Mouse (Mus musculus) fat pad, adult 2 months (tissue): ENCODE measurements at regions not wholly inside any gene's neighbourhood (a gene's known extent, or its start where the extent isn't known, plus 50 kb on each side); places are given as distances from the start of the nearest gene placed in this dataset.
A peak's percentile ranks its signal among the peaks of the same experiment; 100 is the strongest.

Experiments used
- DNase-seq: peaks from one replicate; pipeline ENCODE4 v3.0.0-alpha.2; 2011; ENCODE audit warnings: low read depth, low spot score; ENCODE audit errors: extremely low read depth

DNA sequence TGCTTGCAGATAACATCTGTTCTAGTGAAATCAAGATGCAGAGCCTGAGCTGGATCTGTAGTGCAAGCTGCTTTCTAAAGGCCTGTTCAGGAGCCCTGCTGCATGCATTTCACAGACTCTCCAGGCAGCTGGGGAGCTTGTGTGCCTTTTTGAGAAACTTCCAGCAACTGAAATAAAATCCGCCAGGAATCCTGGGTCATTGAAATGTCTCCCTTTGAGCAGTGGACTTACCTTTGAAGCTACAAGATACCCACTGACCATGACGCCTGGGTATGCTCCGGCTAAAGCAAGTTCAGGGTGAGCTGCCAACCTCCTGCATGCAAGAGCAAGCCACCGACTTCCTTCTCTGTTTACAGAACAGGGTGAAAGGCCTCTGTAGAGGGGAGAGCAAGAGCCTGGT is 278.7 kb downstream of the Cenpw start:
- no peak for DNase-seq

DNA sequence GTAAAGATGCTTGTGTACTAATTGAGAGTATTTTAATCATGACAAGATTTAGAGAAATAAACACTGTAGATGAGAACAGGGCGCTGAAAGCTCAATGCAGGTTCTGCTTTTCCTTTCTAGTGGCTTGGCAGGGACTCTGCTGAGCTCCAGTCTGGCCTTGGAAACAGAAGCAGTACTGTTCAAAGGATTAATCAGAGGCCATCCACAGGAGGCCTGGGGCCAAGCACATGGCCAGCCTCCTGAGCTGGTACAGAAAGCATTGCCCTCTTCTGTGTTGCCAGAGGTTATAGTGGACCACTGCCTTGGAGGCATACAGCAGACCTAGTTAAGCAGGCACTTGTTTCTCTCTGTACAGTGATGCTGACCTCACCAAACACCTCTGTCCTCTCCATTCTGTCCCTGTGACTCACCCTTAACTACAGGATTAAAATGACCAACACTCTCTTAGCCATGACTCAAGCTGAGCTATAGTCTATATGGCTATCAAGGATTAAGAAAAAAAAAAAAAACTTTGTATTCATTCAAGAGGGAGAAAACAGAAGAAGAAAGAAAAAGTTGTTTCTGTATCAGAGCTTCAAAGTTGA is 302.5 kb downstream of the Cenpw start:
- no peak for DNase-seq

DNA sequence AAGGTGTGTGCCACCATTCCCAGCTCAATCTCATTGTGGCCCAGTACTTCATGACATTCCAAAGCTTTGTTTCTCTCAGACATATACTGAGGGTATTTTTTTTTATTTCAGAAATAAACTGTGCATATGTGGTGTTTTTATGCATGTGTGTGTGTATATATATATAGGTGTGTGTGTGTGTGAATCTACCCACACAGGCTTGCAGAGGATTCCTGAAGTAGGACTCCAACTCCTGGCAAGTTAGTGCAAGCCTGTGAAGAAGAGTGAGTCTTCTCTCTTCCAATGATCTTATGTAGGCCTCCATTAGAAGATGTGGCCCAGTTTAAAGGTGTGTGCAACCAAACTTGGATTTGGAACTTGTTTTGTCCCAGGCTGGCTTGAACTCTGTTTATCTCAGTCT is 328.9 kb upstream of the Rspo3 start:
- no peak for DNase-seq

DNA sequence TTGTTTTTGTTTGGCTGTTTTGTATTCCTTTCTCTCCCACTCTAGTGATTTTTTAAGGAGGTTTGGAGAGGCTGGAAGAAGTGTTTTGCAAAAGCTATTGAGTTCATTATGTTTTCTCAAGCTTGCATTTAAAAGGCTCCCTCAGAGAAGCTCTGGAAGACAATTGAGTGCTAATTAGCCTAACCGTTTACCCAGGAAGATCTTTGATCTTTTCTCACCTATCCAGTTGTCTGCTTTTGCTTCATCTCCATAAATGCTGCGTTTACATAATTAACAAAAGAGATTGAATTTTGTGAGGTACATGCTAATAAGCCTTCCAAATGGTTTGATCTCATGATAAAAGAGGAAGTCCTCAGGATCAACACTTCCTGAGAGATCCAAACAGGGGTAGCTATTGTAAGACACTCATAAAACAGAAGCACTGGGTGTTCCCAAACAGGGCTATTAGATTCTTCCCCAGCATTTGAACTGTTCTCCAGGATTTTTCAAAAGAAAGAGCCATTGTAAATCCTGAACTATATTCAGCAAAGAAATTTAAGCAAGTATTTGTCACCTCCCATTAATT is 320.2 kb upstream of the Rspo3 start:
- no peak for DNase-seq

DNA sequence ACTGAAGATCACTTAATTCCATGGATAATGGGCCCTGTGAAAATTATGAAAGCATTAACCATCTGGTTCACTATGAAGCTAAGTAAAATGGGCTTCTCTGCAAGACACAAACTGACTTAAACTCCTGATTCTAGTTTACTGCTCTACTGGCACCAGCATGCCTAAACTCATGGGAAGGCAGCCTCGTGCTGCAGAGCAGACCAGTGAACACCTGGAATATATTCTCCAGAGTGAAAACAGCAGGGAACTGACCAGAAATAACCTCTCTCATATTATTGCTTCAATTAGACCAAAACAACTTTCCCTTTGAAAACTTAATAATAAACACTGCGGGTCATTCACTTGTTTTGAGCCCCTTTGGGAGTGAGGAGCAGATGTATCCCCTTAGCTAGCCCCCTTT is 316.8 kb upstream of the Rspo3 start:
- no peak for DNase-seq

DNA sequence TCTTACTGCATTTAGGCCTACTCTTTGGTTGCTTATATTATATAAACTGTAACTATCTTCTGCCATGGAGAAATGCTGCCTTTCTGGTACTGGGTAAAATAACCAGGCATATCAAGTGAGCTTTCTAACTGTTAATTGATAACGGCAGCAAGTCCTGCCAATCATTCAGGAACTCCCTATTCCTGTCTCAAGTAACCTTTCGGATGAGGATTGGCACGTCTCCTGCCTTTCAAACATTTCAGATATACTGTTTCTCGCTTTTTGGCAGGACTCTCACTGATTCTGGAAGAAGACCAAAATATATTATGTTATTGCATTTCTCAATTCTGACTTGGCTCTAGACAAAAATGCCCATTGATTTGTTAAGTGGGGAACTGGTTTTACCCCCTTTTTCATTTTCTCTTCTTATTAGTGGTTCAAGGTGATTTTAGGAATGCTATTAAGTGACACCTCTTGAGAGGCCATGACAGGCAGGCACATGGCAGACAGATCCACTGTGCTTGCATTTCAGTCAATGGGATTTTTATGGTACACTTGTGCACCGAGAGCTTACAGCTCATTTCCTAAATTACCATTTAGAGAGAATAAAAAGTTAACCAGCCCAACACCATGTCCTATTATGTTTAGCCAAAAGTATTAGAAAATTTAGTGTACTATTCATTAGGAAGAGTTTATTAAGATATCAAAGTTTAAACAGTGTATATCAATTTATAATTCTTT is 289.4 kb upstream of the Rspo3 start:
- peak; percentile 18 for DNase-seq

DNA sequence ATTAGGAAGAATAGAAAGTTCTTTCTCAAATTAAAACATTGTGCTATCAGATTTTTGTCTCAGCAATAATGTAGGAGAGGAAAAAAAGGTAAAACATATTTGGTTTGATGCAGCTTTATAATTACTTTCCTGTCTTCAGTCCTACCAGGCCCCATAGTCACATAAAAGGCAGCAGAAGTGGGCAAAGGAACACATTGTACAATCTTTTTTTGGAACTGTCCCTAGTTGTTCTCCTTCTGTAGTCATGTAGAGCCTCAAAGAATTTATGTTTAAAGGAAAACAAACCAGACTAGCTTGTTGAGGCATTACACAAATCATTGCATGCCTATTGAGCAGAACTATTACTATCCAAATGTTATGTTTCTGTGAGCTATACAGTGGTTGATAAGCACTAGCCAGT is 288.7 kb upstream of the Rspo3 start:
- DNase-seq, result no peak

DNA sequence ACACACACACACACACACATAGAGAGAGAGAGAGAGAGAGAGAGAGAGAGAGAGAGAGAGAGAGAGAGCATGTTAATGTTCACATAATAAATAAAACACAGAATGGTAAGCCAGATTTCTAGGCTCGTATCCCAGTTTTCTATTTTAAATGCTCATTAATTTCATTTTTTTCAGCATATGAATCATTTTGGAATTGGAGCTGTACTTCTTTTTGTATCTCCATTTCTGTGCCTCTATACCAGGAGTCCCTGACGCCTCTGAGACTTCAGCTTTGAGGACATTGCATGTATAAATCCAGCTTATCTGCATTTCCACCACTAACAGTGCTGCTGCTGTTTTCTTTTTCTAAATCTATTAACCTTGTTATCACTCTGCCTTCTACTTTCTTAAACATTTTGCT is 287.5 kb upstream of the Rspo3 start:
- DNase-seq, result no peak

DNA sequence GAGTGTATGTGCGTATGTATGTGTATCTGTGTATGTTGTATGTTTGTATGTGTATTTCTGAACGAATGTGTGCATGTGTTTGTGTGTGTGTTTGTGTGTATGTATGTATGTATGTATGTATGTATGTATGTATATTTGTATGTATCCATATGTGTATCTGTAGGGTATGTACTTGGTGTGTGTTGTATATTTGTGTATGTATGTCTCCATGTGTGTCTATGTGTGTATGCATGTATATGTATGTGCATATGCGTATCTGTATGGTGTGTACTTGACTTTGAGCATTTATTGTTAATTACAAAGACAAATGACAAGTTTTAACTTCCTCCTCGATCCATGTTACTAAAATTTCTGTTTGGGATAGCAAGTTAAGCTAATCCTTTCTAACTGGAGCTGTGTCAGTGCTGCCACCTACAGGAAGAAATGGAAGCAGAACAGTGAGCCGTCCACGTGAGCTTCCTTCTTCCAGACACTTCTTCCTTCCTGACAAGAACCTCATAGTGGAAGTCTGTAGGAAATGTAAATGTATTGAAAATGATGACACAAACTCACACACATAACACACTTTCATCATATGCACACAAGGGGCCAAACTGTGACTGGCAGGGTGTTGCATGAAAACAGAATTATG is 268.4 kb upstream of the Rspo3 start:
- no peak for DNase-seq

DNA sequence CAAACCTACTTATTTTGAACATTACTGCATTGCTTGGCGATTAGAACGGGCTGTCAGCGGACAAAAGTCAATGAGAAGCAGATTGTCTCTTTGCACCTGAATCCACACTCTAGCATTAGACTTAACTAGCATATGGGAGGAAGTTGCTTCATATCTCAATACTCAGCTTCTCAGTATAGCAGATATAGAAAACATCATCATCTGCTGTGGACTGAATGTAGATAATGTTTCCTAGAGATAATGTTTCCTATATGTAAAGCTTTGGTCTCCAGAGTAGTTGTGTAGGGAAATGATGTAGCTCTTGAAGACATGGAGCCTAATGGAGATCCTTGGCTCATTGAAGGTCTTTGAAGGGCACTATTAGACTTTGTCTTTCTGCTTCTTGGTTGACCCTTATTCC is 267.0 kb upstream of the Rspo3 start:
- DNase-seq, result no peak

DNA sequence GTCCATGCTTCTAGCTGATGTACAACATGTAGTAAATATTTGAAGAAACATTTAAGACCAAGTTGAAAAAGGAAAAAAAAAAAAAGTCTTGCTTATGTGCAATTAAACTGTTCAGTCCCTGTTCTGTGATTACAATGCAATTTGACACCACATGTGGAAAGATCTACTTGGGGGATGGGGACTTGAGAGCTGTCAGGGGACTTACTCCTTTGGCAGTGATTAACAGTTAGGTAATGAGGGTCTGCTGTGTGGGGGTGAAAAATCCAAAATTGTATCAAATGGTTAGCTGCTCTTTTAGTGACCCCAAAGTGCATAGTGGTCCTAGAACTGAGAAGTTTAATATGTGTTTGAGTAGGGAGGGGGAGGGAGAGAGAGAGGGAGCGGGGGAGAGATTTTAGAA is 259.0 kb upstream of the Rspo3 start:
- no peak for DNase-seq

DNA sequence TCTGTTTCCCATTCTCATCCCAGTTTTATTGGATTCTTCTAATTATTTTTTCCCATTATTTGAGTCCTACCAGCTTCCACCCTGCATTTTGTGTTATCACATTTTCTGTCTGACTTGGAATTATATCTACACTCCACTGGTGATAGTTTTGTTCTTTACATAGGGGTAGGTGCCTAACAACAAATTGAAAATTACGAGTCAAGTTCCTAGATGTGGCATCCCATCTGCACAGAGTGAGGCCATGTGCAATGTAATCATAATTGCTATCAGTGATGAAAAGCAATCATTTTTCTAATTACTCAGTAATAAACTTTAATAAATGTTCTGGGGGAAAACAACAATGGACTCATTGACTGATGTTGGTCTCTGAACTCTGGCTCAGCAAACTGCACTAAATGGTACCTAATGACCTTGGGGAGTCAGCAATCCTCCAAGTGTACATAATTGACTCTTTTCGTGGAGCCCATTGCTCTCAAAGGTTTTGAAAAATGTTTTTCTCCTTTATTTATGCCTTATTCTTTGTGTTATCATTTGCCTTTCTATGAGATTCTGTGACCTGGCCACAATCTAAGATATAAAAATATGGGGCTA is 250.6 kb upstream of the Rspo3 start:
- DNase-seq, result no peak

DNA sequence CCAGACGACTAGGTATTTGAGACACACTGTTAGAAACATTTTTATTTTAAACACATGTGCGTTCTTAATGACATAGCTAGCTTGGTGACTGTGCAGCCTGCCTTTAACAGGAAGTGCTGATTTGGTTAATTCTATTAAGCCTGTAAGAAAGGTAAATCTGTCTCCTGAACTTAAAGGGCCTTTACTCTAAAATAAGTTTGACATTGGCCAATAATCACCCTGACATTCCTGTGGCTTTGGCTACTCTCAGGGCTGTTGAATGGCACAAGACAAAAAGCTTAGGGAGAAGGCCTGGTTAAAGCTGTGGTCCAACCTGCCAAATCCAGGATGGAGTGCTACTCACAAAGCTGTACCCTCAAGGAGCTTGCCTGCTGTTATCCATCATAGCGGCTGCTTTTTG is 201.0 kb upstream of the Rspo3 start:
- DNase-seq, result no peak

DNA sequence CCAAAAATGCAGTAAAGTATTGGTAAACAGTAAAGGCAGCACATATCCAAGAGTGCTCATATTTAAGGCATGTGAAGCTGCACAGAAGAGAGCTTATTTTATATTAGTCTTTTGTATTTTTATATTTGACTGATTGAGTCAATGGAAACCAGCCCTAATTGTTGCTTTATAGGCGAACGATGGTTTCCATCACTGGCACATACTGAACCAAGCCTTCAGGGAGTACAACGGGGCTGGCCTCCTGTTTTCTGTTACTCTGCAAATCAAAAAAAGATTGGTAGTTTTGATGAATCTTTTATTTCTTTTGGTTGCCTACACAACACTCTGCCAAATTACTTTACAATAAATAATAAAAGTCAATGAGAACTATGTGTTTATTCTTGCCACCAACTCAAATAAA is 189.7 kb upstream of the Rspo3 start:
- no peak for DNase-seq

DNA sequence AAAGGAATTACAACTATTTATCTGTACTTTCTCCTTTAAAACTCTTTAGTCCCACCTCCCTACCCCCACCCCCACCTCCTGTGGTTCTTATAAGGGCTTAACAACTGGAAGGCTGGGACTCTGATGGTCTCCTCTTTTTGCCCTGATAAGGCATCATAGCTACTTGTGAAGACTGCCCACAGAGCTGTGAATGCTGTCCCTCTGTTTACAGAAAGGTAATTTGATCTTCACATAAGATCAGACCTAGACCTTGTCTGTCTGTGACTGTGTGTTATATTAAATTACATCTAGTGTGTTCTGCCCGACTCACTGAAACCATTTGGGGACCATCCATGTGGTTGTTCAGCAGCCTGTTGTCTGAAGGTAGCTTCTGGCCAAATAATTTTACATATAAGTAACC is 175.3 kb upstream of the Rspo3 start:
- DNase-seq, result no peak

DNA sequence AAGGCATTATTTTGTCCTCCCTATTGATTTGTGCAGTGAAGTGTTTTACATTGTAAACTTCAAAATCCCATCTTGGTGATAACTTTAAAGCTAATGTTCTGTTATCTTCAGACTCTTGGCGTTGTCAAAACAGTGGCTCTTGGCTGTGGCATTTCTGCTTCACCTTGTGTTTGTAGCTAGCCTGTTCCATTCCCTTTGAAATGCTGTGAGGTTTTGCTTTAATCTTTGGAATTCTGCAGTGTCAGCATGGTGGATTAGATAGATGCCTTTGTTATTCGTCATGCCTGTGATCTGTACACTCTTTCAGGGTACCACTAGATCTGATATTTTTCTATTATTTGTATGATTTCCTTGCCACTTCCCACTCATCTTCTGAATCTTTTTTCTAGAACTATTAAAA is 173.0 kb upstream of the Rspo3 start:
- no peak for DNase-seq

DNA sequence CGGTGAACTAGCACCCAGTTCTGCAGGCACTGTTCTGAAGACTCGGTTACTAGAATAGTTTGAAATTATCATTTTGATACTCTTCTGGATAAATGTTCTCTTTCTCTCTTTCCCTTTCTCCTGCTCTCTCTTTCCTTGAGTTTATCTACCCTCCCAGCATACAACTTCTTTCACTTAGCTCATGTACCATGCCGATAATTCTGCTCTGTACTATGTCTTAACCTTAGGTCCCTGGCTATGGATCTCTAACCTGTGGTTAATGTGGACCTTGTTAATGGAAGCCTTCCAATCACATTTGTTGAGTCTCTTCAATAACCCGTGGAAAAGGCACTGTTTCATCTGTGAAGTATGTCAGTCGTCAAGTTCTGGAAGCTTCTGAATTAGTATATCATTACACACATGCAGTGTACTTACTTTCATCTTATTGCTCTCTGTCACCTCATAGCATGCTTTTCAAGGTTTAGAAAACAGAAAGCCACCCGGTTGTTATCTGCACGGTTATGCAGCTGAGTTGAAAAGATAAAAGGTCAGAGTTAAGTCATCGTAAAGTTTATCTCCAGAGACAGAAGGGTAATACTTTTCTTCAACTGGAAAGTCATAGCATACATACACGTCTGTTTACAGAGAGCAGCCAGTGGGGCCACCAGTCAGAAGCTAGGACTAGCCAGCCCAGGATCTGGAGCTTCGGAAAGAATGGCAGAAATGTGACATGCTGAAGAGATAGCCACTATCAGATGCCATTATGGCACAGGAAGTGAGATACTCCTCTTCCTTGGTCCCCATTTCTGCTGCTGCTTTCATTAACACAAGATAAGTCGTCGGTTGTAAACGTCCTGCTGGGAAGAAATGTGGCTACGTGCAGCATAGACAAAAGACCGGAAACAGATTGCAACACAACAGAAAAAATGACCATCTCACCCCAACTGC is 157.6 kb upstream of the Rspo3 start:
- DNase-seq, result no peak

DNA sequence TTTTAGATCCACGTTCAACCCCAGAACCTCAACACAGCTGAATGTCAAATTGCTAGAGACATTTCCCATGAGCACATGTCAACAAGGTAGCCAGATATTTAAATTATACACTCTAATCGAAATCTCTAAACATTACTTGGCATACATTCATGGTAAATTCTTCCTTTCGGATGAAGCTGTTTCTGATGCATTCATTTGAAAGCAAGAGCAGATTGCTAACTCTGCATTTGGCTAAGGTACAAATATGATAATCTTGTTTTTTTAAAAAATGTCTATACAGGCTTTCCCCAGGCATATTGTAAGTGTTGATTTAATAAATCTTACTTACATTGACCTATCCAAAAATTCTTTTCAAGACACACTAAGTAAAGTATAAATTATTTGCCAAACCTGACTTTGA is 153.9 kb upstream of the Rspo3 start:
- no peak for DNase-seq

DNA sequence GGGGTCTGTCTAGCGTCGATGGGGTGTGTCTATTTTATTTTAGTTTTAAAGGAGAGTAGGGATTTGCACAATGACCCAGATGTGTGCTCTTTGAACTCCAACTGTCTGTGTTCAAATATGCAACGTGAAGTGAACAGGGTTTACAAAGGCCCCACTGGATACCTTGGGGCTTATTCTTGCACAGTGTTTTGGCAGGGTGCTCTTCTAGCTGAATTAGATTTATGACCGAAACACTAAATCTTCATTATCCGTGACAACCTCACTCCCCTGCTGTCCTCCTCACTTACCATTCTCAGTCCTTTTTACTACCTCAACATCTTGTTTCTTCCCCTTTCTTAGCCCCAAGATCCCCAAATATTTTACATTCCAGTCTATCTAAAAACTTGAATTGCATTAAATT is 151.3 kb upstream of the Rspo3 start:
- no peak for DNase-seq

DNA sequence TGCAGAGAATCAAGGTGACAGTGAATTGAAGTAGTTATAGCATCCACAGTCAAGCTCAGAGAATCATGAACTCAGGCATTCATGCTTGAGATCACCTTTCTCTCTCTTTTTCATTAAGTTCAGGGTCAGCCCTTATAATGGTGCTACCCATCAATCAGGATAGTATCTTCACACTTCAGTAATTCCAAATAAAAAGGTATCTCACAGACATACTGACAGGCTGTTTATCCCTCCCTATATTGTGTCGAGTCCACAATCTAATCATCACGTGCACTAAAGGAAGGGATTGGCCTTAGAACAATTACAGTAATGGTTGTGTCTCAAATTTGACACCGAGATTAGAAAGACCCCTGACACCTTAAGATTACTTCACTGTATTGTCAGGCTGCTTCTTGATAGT is 138.7 kb upstream of the Rspo3 start:
- no peak for DNase-seq

DNA sequence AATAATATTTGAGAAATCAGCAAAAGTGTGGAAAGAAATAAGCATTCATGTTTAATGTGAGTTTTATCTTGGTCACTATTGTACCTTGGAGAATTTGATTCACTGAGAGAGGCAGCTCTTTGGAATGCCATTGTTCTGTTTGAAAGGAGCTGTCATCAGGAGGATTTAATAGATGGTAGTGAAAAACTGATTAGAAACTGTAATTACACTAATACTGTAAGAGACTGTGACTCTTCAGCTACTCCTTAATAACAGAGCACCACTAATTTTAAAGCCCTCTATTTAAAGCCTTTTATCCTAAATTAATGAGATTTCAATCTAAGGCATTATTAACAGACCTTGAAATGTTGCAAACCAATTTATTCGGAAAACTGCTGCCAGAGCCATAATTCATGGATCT is 126.1 kb upstream of the Rspo3 start:
- no peak for DNase-seq
